Mouse (Mus musculus) ES-Bruce4 (cell line): ENCODE results near the gene Ctxn2. TPM values are rescaled to one million over a fixed set of nuclear protein-coding genes. Genes with fewer than 3 reads are reported as not detected.

Experiments used
- H3K27ac ChIP-seq: 2 replicates; pipeline ENCODE4 v1.5.1; 2012; ENCODE audit warnings: low read length, inconsistent platforms; ENCODE audit not compliant: insufficient read depth
- H3K27me3 ChIP-seq: 2 replicates; pipeline ENCODE4 v1.6.1; 2012; ENCODE audit warnings: mild to moderate bottlenecking, low read length, inconsistent platforms; ENCODE audit not compliant: control insufficient read depth, poor library complexity, insufficient read depth, severe bottlenecking
- H3K36me3 ChIP-seq: 2 replicates; pipeline ENCODE4 v1.6.1; 2012; ENCODE audit warnings: inconsistent platforms, mild to moderate bottlenecking, low read length, moderate library complexity; ENCODE audit not compliant: control insufficient read depth, poor library complexity, insufficient read depth, severe bottlenecking
- H3K4me1 ChIP-seq: one replicate; pipeline ENCODE4 v1.8.1; 2011; ENCODE audit warnings: low read length; ENCODE audit not compliant: control insufficient read depth, insufficient read depth
- H3K4me3 ChIP-seq: 2 replicates; pipeline ENCODE4 v1.5.1; 2011; ENCODE audit warnings: low read depth, mild to moderate bottlenecking, low read length
- H3K9ac ChIP-seq: 2 replicates; pipeline ENCODE4 v1.6.1; 2012; ENCODE audit warnings: low read depth, mild to moderate bottlenecking, inconsistent platforms; ENCODE audit not compliant: poor library complexity, severe bottlenecking
- H3K9me3 ChIP-seq: replicated peaks from 2 replicates; pipeline ENCODE4 v1.6.1; 2012; ENCODE audit warnings: mild to moderate bottlenecking, low read length, inconsistent platforms; ENCODE audit not compliant: control insufficient read depth, poor library complexity, insufficient read depth, severe bottlenecking
- CTCF ChIP-seq: IDR thresholded peaks from one replicate; pipeline ENCODE4 v1.8.1; 2011; ENCODE audit warnings: low read depth, low read length
- EP300 ChIP-seq: IDR thresholded peaks from 2 replicates; pipeline ENCODE4 v1.6.1; 2011; ENCODE audit warnings: low read depth, low read length; ENCODE audit not compliant: insufficient read depth
- POLR2A ChIP-seq: IDR thresholded peaks from one replicate; pipeline ENCODE4 v1.8.1; 2011; ENCODE audit warnings: low read length; ENCODE audit not compliant: insufficient read depth
- polyA plus RNA-seq: library from polyadenylated mRNA; stranded (reverse); fragments of >200 nt; gene quantifications from 2 replicates; pipeline ENCODE4 v1.2.4, GENCODE M21; 2011; ENCODE audit warnings: low read depth; ENCODE audit not compliant: missing spikeins, insufficient read depth, insufficient read length

Ctxn2 gene
- polyA plus RNA-seq, 1 experiment = not detected

DNA sequence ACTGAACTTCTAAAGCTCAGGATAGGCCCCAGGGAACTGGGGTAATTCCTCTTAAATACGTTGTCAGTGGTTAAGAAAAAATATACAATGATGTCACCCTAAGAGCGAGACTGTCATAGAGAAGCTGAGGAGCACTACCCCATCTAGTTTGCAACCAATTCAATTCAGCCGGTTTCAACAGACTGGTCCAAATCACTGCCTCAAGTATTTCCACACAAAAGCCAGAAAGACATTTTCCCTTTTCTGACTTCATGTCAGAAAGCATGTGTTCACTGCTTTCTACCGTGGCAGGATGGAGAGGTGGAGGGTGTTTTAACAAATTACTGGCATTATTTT lies 14.2 kb upstream of the Ctxn2 start:
- Histone ChIP-seq H3K9me3 (no peaks in the 10 kb centered on the region), H3K4me1 (peaks cover 1% of the 10 kb centered on the region), H3K4me3 (peak overlapping the region; percentile 97), H3K27ac (no peak overlapping the region), H3K27me3 (no peaks in the 10 kb centered on the region), H3K9ac (peak overlapping the region; percentile 96), H3K36me3 (peaks cover 4% of the 10 kb centered on the region; the same call in 1 of the 2 replicates)
- TF ChIP-seq CTCF (no peak), EP300 (no peak), POLR2A (no peak)

DNA sequence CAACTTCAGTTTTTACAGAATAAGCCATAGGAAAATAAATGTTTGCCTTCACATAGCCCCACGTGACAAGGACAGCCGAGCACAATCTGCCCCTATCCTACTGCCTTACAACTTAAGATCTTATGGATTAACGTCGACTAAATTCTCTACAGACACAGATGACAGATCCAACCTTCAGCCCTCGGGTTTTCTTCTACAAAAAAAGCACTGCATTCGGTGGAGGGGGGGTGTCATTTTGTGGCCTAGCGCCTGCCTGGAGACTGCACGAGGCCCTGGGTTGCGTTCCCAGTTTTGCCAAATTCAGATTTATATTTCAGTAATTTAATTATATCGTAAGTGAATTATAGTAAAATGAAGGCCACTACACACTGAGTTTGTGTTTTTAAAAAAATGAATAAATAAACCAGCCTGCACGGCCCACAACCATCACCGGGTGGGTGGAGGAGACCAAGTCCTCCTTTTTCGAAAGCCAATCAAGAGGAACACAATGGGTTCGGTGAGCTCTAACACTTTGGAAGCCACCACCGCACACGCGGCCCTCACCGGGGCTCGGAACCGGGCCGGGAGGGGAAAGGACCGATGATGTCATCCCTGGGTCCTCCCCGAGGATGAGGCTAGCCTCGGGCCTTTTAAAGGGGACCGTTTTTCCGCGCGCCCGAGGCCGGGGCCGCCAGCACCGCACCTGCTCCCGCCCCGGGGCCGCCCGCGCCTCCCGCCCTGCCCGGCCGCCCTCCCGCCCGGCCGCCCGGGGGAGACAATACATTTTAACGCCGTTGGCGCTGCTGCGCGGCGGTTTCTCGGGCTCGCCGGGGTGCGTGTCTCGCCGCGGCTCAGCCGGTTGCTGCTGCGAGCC lies 13.6 kb upstream of the Ctxn2 start:
- Histone ChIP-seq H3K9ac (peak overlapping the region; percentile 96), H3K27me3 (no peaks in the 10 kb centered on the region), H3K9me3 (no peaks in the 10 kb centered on the region), H3K36me3 (peaks cover 4% of the 10 kb centered on the region; the same call in 1 of the 2 replicates), H3K4me3 (peak overlapping the region; percentile 97), H3K27ac (peak overlapping the region; percentile 49), H3K4me1 (peaks cover 1% of the 10 kb centered on the region)
- TF ChIP-seq EP300 (no peak), POLR2A (no peak), CTCF (no peak)

DNA sequence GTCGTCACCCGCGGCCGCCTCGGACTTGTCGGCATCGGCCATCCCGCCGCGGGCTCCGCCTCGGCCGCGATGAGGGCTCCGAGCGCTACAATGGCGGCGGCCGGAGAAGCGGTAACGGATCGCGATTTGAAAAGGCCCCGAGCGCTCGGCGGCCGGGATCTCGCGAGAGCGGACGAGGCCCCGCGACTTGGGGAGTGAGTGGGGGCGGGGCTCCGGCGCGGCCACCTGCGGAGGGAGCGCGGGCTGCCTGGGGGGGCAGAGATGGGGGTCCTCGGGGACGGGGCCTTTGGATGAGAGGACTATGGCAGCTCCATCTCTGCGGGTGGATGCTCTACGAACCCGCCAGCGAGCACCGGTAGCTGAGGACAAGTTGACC lies 13.0 kb upstream of the Ctxn2 start, which contains the start of gene Myef2:
Myef2 (minus strand) TSS at position 185 of the 376 bp plus-strand sequence.
- Histone ChIP-seq H3K4me3 (peak within 1 kb of the TSS; percentile 97), H3K27me3 (no peaks in the 10 kb centered on the region), H3K27ac (peak within 1 kb of the TSS; percentile 49), H3K4me1 (peaks cover 1% of the 10 kb centered on the region), H3K9me3 (no peaks in the 10 kb centered on the region), H3K36me3 (peaks cover 4% of the 10 kb centered on the region; the same call in 1 of the 2 replicates), H3K9ac (peak within 1 kb of the TSS; percentile 96)
- TF ChIP-seq CTCF (no peak), EP300 (no peak), POLR2A (no peak)

DNA sequence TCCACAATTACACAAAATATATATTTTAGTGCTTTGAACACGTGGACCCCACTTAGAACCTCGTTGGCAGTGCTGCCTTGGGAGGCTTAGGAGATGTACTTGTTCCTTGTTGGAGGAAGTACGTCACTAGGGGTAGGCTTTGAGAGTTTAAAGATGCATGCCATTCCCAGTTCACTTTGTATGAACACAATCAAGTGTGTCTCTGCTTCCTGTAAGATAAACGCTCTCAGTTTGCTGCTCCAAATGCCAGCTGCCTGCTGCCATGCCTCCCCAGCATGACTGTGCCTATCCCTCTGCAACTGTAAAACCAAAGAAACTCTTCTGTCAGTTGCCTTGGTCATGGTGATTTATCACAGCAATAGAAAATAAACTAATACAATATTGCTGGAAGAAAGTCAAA lies 10.7 kb upstream of the Ctxn2 start:
- Histone ChIP-seq H3K27ac (no peak overlapping the region), H3K4me1 (no peaks in the 10 kb centered on the region), H3K9ac (no peak overlapping the region), H3K9me3 (no peaks in the 10 kb centered on the region), H3K27me3 (no peaks in the 10 kb centered on the region), H3K36me3 (peaks cover 3% of the 10 kb centered on the region; the same call in 1 of the 2 replicates), H3K4me3 (no peak overlapping the region)
- TF ChIP-seq POLR2A (no peak), EP300 (no peak), CTCF (no peak)

DNA sequence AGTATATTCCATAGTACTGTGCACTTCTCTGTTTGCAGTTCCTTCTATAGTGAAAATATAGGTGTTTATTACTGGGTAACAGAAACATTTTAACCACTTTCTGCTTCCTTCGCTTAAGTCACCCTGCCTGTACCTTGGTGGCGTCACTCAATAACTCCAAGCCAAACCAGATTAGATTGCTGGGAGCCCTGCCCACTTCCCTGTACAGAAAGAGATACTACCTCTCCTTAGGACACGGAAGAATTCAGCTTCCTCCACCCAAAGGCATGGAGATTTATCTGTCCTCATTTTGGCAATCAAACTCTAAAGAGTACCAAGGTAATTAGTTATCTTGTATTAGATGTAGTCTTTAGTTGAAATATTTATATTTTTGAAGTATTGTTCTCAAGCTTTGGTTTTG lies 9.7 kb upstream of the Ctxn2 start:
- H3K36me3 ChIP-seq = no peaks in the 10 kb centered on the region
- H3K4me3 ChIP-seq = no peak overlapping the region
- TF ChIP-seq EP300 = no peak
- no peak for TF ChIP-seq CTCF
- TF ChIP-seq POLR2A = no peak
- no peak overlapping the region for H3K27ac ChIP-seq
- H3K9me3 ChIP-seq = no peaks in the 10 kb centered on the region
- H3K9ac ChIP-seq = no peak overlapping the region
- no peaks in the 10 kb centered on the region for H3K27me3 ChIP-seq
- H3K4me1 ChIP-seq = no peaks in the 10 kb centered on the region

DNA sequence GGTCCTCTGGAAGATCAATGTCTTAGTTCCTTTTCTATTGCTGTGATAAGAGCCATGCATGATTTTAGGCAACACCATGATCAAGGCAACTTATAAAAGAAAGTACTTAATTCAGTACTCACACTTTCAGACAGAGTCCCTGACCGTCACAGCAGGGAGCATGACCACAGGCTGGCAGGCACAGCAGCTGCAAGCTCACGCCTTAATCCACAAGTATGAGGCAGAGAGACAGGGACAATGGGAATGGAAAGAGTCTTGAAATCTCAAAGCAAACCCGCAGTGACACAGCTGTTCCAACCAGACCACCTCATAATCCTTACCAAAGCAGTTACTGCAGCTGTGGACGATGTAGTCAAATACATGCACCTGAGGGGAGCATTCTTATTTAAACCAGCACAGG lies 2.4 kb upstream of the Ctxn2 start:
- TF ChIP-seq EP300 = 0 out of 2 replicates have a peak, but pooled peaks have one; percentile 43
- no peak for TF ChIP-seq POLR2A
- TF ChIP-seq CTCF = no peak
- Histone ChIP-seq H3K36me3 (no peaks in the 10 kb centered on the region), H3K27me3 (no peaks in the 10 kb centered on the region; the same call in 1 of the 2 replicates), H3K4me1 (peaks cover 3% of the 10 kb centered on the region), H3K4me3 (no peak overlapping the region), H3K9me3 (no peaks in the 10 kb centered on the region), H3K9ac (no peak overlapping the region), H3K27ac (no peak overlapping the region)
